Mouse (Mus musculus) spleen, embryonic (tissue): ENCODE results near the gene 6430548M08Rik.

Experiments
- CTCF ChIA-PET: fragments of 350-600 bp; sonication (Branson Sonifier 250); formaldehyde crosslinking; loops from one replicate; lab custom pipeline; 2022; lab: Charles Lee

Gene 6430548M08Rik

DNA sequence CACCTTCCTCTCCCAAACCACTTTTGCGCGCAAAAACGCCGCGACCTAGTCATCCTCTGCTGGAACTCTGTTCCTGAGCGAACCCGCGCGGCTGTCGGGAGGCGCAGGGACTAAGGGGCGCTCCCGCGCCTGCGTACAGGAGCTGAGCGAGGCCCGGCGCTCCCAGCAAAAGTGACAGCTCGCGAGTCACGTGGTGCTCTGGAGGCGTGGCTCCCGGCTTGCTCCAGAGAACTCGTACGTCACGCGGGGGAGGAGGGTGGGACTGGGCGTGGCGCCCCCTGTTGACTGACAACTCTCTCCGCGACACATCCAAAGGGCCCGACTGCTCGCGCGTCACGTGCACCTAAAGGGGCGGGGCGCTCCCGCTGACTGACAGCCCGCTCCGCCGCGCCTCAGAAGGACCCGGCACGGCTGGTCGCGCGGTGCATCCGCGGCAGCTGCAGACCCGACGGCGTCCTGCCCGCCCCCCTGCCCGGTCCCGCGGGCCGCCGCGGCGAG lies at the start of gene 6430548M08Rik:
Gene 6430548M08Rik, plus strand, starts transcription at position 395 of the 498 bp plus-strand sequence.
- CTCF ChIA-PET = no interaction called here

DNA sequence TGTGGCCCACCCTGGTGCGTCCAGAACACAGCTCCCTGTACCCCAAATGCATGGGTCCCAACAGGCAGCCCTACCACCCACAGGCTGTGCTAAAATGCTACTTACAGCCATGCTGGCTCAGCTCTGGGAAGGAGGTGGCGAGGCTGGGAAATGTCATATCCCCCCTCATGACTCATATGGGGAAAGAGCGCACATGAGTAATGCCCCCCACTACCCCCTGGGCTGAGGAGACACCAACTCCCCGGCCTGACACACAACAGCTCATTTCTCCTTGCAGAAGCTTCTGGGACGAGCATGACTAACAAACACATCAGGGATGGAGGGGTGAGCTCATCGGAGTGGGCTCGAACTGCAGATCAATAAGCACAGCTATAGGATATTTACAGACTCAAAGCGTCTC lies 48.3 kb upstream of the 6430548M08Rik start:
- CTCF ChIA-PET = no interaction called here

DNA sequence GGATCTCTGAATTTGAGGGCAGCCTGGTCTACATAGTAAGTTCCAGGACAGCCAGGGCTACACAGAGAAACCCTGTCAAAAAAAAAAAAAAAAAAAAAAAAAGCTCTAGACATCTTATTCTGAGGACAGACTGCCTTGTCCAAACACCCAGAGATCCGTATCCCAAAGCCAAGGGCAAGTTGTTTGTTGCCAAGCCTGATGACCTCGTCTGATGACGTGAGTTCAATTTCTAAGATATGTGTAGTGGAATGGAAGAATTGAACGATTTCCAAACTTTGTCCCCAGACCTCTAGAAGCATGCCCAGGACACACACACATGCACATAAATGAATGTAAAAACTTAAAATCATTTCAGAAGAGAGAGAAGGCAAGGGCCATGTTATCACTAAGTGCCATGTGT lies 47.7 kb upstream of the 6430548M08Rik start:
- CTCF ChIA-PET = no interaction called here

DNA sequence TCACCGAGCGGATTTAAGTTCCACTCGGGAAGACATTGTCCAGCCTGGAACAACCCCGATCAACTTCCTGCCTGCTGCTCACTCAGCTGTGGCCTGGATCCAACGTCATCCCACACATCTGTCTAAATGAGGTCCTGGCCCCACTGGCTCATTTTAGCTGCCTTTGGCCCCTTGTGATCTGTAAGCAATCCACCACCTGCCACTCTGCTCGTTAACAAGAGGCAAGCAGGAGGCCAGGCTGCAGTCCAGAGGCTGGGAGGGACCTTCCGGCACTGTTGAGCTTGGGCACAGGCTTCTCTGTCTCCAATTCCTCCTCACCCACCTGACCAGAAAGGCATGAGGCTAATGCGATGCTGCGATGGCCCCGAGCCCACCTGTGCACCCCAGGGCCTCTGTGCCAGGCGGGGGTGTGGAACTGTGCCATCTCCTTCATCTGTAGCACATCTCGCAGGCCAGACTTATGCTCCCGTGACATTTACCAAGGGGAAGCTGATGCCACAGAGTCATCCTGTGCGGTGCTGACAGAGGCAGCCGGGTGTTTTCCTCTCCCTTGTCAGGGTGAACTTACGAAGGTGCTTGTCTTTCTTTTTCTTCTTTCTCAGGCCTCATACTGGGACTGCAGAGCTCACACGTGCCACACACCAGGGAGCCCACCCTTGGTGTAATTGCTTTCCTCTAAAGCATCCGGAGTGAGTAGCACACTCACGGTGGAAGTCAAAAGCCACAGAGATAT lies 45.9 kb upstream of the 6430548M08Rik start:
- CTCF ChIA-PET = no interaction called here

DNA sequence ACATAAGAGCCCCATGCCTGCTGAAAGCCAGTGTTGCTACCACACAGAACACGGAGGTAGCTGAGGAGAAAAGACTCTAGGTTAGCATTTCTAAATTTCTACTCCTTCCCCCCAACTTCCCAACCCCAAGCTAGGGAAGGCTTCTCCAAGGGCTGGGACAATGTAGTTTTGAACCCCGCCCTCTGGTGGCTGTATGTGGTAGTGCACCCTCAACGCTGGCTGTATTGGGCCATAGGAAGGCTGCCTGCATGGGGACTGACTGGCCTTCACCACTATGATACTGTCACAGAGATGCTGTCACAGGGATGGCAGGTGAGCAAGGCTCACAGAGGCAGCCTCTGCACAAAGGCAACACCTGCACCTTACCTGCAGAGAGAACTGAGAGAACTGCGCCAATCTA lies 42.3 kb upstream of the 6430548M08Rik start:
- CTCF ChIA-PET = interaction anchor here (0.6 kb wide), 1 partner anchor 162 kb away, joined by 6 read pairs; no protein-coding TSS in a partner anchor

DNA sequence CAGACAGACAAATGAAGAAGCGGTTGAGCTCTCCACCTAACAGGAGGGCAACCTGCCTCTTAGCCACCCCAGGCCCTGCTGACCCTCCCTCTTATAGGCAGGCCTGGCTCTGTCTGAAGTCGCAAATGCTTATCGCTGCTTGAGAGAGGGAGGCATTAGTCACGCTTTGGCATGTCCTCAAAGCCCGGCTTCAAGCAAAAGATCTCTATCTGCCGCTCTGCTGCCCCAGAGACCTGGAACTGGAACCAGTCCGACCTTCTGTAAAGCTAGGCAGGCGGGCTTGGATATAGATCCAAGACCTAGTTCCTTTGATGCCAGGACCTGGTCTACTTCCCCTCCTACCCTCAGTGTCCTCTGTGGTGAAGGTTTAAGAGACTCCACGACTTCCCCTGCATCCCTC lies 41.7 kb upstream of the 6430548M08Rik start:
- CTCF ChIA-PET = no interaction called here

DNA sequence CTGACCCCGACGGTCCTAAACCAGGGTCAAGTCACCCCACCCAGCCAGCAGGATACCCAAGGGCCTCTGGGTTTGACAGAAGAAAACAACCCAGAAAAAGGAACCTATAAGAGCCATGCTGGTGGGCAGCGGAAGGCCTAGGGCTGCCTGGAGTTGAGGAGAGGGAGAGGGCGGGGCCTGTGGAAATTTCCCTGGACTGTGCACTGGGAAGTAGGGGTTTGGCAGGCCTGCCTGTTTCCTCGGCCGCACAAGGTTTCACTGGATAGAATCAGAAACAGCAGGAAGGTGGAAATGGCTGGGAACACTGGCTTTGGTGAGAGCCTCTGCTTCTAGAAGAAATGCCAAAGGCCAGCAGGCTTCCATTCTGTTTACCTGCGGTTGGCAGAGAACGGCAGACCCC lies 41.1 kb upstream of the 6430548M08Rik start:
- CTCF ChIA-PET = no interaction called here

DNA sequence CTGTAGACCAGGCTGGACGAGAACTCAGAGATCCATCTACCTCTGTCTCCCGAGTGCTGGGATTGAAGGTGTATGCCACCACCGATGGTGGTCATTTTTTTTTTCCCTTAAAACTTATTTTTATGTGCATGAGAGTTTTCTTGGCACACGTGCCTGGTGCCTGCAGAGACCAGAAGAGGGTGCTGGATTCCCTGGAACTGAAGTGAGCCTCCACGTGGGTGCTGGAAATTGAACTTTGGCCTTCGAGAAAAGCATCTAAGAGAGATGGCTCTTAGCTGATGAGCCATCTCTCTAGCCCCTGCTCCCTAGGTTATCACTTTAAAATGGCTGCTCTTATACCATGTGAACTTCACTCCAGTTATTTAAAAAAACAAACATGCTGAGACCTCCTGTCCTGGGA lies 39.4 kb upstream of the 6430548M08Rik start:
- CTCF ChIA-PET = no interaction called here

DNA sequence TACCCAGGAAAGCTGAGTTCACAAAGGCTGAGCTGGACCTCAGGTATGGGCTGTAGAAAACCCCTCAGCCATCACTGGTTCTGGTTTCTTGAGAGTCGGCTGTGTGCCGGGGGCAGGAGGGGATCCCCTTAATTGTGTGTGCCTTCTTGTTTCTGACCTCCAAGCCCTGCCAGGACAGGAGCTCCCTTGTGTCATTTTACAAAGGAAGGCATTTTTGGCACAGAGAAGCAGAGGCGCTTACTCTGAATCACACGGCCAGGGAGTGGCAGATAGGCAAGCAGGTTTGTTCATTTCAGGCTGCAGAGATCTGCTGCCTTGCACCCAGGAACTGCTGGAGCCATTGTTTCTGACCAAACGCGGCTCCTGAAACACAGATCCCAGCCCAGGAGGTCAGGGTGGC lies 38.6 kb upstream of the 6430548M08Rik start:
- CTCF ChIA-PET = no interaction called here

DNA sequence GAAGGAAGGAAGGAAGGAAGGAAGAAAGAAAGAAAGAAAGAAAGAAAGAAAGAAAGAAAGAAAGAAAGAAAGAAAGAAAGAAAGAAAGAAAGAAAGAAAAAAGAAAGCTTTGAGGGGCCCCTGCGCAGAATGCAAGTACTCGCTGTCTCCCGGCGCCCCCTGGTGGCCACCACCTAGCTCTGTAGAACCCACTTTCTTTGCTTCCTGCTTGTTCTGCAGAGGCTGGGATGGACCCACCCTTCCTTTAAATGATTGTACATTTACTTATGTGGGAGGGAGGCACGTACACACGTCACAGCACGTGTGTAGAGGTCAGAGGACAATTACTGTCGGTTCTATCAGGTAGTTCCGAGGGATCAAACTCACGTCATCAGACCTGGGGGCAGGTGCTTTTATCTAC lies 35.9 kb upstream of the 6430548M08Rik start:
- CTCF ChIA-PET = interaction anchor here (0.6 to 0.7 kb wide), 4 partner anchors 94 to 1152 kb away, joined by 3 to 19 read pairs (median 6); no protein-coding TSS in a partner anchor

DNA sequence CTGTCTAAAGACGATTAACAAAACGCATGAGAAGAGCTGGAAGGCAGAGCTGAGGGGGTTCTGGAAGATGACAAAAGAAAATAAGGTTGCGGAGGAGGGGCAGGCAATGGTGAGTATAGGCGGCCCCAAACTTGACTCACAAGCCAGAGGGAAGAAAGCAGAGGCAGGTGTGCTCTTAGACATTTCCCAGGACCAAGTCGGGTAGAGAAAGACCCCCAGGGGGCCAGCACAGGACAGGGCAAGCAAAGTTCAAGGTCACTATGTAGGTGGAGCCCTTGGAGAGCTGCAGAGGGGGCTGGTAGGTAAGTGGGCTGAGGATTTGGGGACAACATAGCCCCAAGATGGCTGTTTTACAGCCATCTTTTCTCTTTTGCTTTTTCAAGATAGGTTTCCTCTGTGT lies 34.6 kb upstream of the 6430548M08Rik start:
- CTCF ChIA-PET = interaction anchor here (0.6 kb wide), 2 partner anchors 20 to 651 kb away, joined by 3 to 4 read pairs; no protein-coding TSS in a partner anchor

DNA sequence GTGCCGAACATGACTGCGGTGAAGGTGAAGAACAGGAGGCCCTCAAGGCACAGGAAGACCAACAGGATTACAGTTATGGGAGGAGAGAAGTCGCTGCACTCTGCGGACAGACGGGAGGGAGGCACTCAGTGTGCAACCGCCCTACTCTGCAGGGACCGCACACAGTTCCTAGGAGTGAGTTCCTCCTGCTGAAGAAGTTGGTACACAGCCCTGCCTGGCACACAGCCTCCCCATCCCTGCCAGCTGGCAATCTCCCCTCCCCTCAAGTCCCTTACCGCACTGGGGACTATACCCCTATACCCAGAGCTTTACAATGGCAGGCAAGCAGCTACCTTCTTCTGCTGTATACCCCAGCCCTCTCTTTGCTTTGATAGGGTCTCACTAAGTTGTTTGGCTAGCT lies 30.7 kb upstream of the 6430548M08Rik start:
- CTCF ChIA-PET = no interaction called here

DNA sequence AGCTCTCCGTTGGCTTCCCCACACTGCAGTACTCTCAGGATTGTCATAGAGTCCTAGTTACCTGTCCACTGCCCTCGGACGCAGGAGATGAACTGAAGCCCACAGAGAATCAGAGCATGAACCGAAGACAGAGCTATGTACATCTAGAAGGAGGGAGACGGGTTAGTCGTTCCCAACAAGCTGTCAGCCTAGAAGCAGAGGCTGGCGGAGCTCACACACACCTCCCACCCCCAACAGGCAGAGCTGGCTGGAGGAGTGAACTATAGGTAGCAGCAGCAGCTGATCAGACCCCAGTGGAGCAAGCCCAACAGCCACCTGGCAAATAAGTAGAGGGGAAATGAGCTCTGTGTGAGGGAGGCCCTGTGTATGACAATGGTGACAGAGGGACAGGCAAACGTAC lies 29.2 kb upstream of the 6430548M08Rik start:
- CTCF ChIA-PET = no interaction called here

DNA sequence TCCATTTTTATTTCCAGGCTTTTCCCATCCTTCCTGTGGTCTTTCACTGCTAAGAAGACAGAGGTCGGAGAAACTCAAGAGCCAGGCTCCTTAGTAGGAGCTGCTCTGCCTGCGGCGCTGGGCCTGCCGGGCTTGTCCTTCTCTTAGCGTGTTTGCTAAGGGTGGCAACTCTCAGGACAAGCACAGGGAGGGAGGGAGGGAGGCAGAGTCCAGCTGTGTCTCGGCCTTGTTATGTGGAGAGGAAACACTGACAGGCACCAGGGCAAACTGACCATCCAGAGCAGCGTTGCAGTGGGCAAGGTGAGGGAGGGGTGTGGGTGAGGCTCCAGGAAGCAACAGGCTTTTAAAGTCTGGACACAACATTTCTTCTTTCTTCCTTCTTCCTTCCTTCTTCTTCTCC lies 24.4 kb upstream of the 6430548M08Rik start:
- CTCF ChIA-PET = no interaction called here

DNA sequence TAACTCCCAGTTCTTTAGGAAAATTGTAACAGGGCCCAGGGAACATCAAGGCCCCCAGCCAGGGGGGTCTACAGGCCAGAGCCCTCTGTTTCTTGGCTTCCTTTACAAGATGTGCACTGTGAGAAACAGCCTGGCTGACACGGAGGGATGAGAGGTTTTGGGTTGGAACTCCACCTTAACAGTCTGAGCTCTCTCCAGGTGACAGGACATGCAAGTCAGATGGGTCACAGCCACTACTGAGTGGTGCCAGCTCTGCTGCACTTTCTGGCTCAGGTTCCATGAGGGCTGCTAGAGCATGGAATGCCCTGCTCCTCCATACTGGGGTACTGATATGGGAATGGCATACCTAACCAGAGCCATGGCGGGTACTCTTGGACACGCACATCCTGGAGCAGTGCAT lies 22.9 kb upstream of the 6430548M08Rik start:
- CTCF ChIA-PET = no interaction called here

DNA sequence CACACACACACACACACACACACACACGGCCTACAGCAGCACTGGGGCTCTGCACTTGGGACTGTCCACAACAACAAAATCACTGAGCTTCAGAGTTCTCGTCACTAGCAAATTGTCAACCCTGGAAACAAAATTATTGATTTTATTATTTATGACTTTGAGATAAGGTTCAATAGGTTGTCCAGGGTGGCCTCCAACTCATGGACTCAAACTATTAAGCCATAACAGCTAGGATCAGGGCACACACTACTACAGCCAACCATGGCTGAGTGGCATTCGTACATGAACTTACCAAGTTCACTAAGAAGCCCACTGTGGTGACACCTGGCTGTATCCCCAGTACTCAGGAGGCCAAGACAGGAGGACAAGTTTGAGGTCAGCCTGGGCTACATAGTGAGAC lies 20.8 kb upstream of the 6430548M08Rik start:
- CTCF ChIA-PET = no interaction called here

DNA sequence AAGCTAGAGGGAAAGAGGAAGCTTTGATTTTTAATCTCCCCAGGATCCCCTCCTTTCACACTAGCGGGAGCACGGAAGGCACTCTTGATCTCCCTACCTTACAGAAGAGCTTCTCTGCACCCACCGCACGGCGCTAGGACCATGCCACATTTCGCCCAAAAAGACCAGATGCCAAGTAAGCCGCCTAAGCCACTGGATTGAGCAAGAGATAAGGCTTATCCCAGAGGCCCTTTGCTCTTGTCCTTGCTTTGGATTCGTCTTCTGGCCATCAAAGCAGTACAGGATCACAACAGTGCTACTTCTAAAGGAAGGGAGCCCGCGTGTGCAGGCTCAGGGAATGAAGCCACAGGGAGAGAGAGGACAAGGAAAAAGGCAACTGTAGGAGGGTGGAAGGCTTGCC lies 19.2 kb upstream of the 6430548M08Rik start:
- CTCF ChIA-PET = no interaction called here

DNA sequence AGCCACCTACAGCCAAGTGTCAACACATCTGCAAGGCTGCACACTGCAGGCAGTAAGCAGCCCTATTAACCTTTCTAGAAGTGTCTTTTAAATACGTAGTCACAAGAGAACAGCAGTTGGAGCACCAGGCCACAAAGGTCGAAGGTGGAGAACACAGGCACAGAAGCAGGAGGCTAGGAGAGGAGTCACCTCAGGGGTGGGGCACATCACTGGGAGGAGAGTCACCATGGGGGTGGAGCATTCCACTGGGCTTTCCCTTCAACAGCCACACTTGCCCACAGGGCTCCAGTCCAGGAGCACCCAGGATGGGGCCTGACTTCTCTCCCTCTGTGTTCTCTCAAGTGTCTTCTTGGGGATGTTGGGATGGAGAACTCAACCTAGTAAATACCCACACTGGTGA lies 17.5 kb upstream of the 6430548M08Rik start:
- CTCF ChIA-PET = no interaction called here

DNA sequence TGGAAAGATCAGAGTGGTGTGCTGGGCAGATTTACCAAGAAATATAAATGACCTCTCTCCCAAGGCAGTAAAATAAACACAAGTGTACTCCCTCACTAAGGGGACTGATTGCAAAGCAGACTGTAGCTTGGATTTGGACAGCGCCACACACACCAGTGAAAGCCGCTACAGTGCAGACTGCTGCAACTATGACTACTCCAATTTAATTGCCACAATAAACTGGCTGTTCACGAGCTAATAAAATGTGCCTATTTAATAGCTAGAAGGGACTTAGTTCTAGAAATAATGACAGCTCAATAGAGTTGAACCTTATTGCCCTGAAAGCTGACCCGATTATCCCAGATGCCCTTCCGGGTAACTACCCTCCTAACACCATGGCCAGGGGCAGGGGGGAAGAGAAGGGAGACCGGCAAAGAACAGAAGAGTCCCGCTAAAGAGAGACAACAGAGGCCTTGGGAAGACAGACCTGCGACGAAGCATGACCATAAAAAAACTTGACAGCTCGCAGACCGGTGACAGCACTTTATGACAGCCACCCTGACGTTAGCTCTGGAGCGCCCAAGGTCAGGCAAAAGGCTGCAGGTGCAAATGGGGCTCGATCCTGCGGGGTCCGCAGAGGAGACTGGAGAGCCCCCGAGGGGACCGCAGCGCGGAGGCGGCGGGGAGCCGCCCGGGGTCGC lies 13.4 kb upstream of the 6430548M08Rik start:
- CTCF ChIA-PET = no interaction called here

DNA sequence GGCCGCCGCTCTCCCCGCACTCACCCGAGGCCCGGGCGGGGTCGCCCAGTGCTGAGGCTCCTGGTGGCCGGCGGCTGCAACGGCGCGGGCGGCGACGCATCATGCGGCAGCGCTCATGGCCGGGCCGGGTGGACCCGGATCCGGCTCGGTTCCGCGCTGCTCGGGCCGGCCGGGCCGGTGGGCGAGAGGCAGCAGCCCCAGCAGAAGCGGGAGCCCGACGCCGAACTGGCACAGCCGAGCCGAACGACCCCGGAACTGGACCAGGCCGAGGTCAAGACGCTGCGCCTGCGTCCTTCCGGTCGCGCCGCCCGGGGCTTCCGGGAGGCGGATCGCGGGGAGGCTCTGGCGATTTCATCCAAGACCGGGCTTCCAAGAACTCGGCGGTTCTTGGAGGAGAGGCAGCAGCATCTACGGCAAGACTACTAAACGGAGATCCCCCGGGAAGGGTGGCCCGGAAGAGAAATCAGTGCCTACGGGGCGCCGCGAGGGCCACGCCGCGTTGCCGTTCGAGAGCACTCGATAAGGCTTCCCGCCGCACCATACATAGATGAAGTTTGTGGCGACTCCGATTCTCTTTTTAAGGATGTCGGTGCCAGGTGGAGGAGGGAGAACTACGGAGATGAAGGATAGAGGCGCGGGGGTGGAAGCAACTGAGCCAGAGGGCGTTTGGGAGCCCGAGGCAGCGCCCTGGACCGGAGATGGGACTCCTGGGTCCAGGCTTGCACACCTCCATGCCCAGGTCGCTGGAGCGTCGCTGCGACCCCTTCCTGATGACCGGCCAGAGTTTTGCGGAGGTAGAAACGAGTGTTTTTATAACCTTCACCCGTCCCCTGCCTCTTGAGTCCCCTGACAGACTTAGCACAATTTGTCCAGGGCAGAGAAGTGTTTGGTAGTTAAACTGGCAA lies 12.6 kb upstream of the 6430548M08Rik start, which contains the start of gene Zdhhc7:
Gene Zdhhc7, minus strand, starts transcription at position 415 of the 905 bp plus-strand sequence.
- CTCF ChIA-PET = interaction anchor here (1.0 kb wide), 1 partner anchor 14 kb away, joined by 6 read pairs; no protein-coding TSS in a partner anchor

DNA sequence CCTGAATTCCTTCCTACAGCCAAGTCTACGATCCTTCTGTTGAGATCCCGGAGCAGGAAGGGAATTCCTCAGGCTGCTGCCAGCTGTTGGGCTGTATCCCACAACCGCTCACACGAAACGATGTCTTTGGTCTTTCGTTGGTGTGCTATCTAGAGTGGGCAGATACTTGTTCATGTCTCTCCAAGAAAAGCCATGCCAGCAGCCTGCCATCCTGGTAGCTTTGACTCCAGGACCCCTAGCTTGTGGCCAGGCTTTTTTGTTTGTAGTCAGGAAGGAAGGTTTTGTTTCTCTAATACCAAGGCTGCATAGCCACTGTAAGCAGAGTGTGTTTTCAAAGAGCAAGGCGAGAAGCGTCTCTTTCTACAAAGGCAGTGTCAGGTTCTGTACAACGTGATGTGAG lies 10.0 kb upstream of the 6430548M08Rik start:
- CTCF ChIA-PET = no interaction called here
